Mouse (Mus musculus) embryonic fibroblast, embryonic 13.5 days (primary cell): ENCODE data around the gene Sdk1. TPM values are rescaled to one million over a fixed set of nuclear protein-coding genes. Genes with fewer than 3 reads are reported as not detected.

Experiments used
- H3K27ac ChIP-seq: 2 replicates; pipeline ENCODE4 v1.5.1; 2012; ENCODE audit warnings: low read length, control low read depth, inconsistent platforms; ENCODE audit not compliant: insufficient read depth
- H3K4me1 ChIP-seq: 2 replicates; pipeline ENCODE4 v1.6.1; 2011; ENCODE audit warnings: low read length; ENCODE audit not compliant: control insufficient read depth, insufficient read depth
- H3K4me3 ChIP-seq: 2 replicates; pipeline ENCODE4 v1.5.1; 2011; ENCODE audit warnings: mild to moderate bottlenecking, control low read depth, low read length; ENCODE audit not compliant: insufficient read depth
- CTCF ChIP-seq: IDR thresholded peaks from 2 replicates; pipeline ENCODE4 v1.5.1; 2011; ENCODE audit warnings: mild to moderate bottlenecking, control low read depth, low read length, moderate library complexity, borderline replicate concordance; ENCODE audit not compliant: insufficient read depth
- POLR2A ChIP-seq: IDR thresholded peaks from 2 replicates; pipeline ENCODE4 v1.6.1; 2011; ENCODE audit warnings: low read depth, mild to moderate bottlenecking, control low read depth, low read length, moderate library complexity
- polyA plus RNA-seq: library from polyadenylated mRNA; stranded (reverse); fragments of >200 nt; gene quantifications from 2 replicates; pipeline ENCODE4 v1.2.4, GENCODE M21; 2011; ENCODE audit warnings: low read depth; ENCODE audit not compliant: missing spikeins, insufficient read length

The Sdk1 gene
- polyA plus RNA-seq, 1 experiment: 6.7 TPM

DNA sequence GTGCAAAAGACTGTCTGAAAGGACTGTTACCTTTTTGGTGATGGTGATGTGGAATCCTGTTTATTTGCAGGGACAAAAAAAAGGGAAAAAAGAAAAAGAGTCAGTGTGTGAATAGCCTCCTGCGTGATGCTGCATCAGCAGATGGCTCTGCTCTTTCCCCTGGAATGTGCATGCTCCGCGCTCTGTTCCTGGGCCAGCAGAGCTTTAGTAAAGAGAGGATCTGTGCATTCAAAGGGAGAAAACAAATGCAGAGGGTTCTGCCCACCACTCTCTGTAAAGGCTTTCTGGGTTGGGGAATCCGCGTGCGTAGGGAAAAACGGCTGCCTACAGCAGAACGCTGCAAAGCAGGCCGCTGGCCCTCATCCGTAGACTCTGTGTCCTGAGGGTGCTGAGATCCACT lies 644.7 kb downstream of the Sdk1 start:
- no peaks in the 10 kb centered on the region for H3K4me1 ChIP-seq
- H3K27ac ChIP-seq: no peak overlapping the region
- no peak overlapping the region for H3K4me3 ChIP-seq
- TF ChIP-seq POLR2A (no peak), CTCF (no peak)

DNA sequence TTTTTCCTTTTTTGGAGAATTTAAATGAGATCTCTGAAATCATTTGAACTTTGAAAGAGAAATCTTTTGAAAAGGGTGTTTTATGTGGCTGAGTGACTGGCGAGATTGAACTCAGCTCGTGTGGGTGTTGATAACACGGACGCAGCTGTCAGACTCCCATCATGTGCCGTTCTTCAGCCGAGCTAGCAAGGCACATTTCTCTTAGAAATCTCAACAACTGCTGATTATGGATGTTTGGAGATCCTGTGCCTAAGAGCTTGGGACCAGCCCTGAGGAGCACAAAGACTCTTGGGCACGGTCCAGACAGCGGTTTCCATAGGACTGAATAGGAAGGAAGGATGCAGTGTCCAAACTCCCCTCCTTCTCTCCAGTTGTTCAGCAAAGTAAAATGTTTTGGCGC lies 648.5 kb downstream of the Sdk1 start:
- Histone ChIP-seq H3K4me1 (no peaks in the 10 kb centered on the region), H3K4me3 (no peak overlapping the region), H3K27ac (no peak overlapping the region)
- TF ChIP-seq CTCF: no peak
- no peak for TF ChIP-seq POLR2A

DNA sequence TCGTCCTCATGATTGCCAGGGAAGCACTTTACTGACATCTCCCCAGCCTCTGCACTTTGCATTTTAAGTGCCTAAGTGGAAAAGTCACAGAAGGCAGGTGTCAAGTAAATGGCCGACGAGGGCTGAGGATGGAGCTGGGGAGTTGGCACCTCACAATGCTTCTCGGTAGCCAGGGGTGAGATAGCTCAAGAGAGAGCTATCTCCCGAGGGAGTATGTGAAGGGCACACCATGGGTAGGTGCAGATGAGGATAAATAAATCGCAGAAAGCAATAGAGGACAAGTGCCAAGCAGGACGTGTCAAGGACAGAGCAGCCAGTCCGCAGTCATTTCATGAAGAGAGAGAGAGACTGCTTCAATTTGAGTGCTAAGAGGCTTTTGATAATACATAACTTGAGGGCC lies 655.1 kb downstream of the Sdk1 start:
- TF ChIP-seq CTCF (no peak), POLR2A (no peak)
- Histone ChIP-seq H3K27ac (no peak overlapping the region), H3K4me3 (no peak overlapping the region), H3K4me1 (no peaks in the 10 kb centered on the region)

DNA sequence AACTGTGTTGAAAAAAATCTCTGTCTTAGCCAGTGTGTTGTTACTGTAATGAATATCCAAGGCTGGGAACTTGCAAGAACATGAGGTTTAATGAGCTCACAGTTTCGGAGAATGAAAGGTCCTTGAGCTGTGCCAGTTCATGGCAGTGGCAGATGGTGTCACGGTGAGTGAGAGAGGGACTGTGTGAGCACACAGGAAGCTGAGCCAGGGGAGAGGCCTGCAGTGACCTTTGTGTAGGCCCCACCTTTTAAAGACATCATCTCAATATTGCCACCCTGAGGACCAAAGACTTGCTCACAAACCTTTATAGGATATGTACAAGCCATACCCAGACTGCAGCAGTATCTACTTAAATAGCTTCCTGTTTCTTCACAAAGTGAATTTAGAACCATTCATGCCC lies 656.2 kb downstream of the Sdk1 start:
- no peak overlapping the region for H3K4me3 ChIP-seq
- TF ChIP-seq CTCF: no peak
- no peak for TF ChIP-seq POLR2A
- H3K27ac ChIP-seq: no peak overlapping the region

DNA sequence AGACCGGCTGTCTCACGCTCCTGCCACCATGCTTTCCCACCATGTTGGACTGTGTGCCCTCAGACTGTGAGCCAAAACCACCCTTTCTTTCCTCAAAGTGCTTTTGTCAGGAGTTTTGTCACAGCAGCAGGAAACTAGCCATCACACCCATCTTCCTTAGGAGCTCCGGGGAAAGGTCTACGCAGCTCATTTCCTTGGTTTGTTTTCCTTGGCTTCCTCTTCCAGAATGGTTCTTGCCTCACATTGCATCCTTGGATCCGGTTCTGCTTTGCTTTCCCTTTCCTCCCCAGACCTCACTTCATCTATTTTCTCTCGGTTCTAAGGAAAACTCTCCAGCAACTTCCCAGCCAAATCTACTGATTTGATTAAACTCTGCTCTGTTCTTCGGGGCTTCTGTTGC lies 658.5 kb downstream of the Sdk1 start:
- no peak overlapping the region for H3K27ac ChIP-seq
- H3K4me1 ChIP-seq: no peaks in the 10 kb centered on the region
- TF ChIP-seq CTCF (no peak), POLR2A (no peak)
- H3K4me3 ChIP-seq: no peak overlapping the region

More for the DNA sequence above, 656.2 kb downstream of the Sdk1 start:
- H3K4me1 ChIP-seq: no peaks in the 10 kb centered on the region

DNA sequence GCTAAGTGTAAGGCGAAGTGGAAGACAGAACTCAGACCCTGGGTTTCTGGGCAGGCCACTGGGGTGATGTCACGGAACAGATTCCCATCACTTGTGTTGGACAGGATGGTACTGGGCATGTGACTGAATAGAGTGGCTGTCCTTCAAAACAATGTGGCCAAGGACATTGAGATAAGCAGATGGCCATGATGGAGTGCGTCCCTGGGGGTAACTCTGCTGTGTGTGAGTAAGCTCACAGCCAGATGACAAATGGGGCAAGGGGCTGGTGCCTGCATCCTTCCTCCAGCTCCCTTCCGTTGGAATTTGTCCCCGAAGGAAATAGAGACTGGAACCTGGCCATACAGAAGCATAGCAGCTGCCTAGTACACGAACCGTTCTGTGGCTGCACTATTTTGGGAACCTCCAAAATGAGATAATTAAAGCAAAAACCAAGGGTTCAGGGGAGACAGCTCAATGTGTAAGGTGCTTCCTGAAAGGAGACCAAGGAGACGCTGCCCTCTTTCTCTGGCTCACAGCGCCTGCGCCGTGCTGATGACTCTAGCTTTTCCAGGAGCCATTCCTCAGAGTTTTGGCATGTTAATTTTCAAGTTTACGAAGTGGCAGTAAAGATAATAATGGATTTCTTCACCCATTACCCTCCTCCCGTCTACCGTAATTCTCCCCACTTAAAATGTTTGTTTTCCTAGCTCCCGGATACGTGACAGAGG lies 661.4 kb downstream of the Sdk1 start:
- no peak for TF ChIP-seq POLR2A
- no peak for TF ChIP-seq CTCF
- Histone ChIP-seq H3K27ac (no peak overlapping the region), H3K4me3 (no peak overlapping the region), H3K4me1 (no peaks in the 10 kb centered on the region)

DNA sequence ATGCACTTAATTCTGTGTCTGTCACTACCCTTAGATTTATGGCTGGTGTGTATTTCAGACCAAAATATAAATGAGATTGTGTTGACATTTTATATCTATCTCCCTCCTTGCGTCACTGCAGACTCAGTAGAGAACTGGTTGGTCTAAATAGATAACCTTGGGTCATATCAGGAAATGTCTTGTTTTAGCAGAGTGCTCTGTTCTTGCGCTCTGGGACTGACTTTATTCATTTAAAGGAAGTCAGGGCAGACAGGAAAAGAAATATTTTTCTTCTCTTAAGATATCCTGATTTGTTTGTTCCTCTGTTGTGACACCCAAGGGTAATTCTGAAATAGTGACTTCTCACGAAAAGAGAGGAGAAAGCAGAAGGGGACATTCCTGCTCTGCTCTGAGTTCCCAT lies 669.2 kb downstream of the Sdk1 start:
- Histone ChIP-seq H3K27ac (no peak overlapping the region), H3K4me1 (no peaks in the 10 kb centered on the region), H3K4me3 (no peak overlapping the region)
- TF ChIP-seq CTCF (no peak), POLR2A (no peak)

DNA sequence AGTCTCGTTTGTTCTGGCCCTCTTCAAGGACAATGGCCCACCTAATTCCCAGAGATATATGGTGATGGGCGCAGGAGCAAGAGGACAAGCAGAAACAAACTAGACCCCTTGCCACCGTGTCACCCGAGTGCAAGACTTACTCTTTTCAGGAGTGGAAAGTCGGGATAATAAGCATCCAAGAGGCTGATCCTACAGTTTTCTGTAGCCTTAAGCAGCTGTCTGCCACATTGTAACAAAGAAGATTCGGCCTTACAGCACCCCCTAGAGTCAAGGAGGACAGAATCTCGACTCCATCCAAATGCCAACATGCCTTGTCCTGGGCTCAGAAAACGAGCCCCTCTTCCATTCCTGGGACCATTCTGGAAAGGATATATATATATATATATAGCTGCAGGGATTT lies 669.6 kb downstream of the Sdk1 start:
- no peak for TF ChIP-seq CTCF
- TF ChIP-seq POLR2A: no peak
- Histone ChIP-seq H3K27ac (no peak overlapping the region), H3K4me1 (no peaks in the 10 kb centered on the region), H3K4me3 (no peak overlapping the region)

DNA sequence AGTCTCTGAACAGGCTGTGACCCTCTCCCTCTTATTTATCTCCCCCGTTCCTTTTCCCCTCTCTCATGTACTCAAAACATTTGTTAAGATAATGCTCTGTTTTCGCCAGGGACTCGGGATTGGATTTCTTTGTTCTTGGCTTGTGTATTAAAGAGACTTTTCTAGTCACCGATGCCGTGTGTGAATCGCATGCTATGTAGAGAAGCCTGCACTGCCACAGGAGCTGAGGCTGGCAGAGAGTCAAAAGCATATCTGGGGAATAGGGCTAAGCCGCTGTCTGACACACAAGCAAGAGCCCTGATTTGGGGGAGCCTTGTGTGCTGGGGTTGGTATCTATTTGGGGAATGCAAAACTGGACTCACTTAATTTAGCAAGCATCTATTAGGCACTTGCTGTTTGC lies 671.6 kb downstream of the Sdk1 start:
- Histone ChIP-seq H3K27ac (no peak overlapping the region), H3K4me1 (no peaks in the 10 kb centered on the region), H3K4me3 (no peak overlapping the region)
- TF ChIP-seq CTCF (no peak), POLR2A (no peak)

DNA sequence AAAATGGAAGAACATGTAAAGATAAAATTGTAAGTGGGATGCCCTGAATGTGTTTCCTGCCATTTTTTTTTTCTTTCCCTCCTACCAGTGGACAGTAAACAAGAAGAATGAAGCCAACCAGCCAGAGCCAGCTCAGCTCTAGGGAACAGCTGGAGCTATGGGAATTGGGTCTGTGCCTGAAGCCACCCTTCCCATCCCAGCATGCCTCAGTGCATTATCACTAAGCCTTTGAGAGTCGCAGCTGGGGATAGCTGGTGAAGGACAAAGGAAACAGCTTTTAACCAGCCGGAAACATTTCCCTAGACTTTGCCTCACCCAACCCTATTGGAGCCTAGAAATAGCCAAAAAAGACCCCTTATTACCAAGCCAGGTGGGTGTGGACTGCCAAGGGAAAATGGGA lies 675.7 kb downstream of the Sdk1 start:
- Histone ChIP-seq H3K4me3 (no peak overlapping the region), H3K4me1 (no peaks in the 10 kb centered on the region), H3K27ac (no peak overlapping the region)
- no peak for TF ChIP-seq POLR2A
- no peak for TF ChIP-seq CTCF

DNA sequence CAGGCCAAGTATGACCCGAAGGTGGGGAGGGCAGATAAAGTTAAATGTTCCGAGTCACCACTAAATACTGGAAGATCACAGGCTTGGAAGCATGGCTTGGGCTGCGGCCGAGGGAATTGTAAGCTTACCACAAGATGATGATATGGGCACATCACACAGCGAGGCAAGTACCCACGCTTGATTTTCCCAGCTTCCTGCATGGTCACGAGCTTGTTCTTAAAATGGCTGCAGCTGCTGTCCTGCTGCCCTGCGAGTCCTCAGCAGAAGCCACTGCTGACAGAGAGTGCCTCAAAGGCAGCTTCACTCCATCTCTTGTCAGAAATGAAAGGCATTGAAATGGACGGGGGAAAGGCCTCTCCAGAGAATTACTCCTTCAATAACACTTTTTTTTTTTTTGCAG lies 697.7 kb downstream of the Sdk1 start:
- no peak overlapping the region for H3K27ac ChIP-seq
- TF ChIP-seq POLR2A: no peak
- no peak for TF ChIP-seq CTCF
- no peaks in the 10 kb centered on the region for H3K4me1 ChIP-seq
- no peak overlapping the region for H3K4me3 ChIP-seq

DNA sequence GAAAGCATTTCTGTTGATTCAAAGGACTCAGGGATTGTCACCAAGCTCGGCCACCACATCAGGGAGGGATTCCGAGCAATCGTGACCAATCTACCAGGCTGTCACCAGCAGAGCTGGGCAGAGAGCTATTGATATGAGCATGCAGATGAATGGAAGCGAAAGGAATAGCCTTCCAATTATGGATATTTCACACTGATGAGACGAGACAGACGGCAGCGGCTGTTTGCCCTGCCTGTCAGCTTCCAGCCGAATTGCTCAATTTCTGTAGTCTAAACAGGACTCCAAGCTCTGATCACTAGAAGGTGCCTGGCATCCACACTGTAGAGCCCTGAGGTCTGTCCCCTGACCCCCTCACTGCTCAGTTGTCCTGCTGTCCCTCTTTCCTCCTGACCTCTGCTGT lies 699.3 kb downstream of the Sdk1 start:
- Histone ChIP-seq H3K4me1 (no peaks in the 10 kb centered on the region), H3K27ac (no peak overlapping the region), H3K4me3 (no peak overlapping the region)
- TF ChIP-seq POLR2A (no peak), CTCF (no peak)
